Mouse (Mus musculus) adrenal gland, postnatal 25 days (tissue): ENCODE measurements around the gene Btn1a1. TPM values are rescaled to one million over a fixed set of nuclear protein-coding genes. Genes with fewer than 3 reads are reported as not detected.

ENCODE experiments used
- DNase-seq: peaks from one replicate; pipeline ENCODE4 v3.0.0; 2021; ENCODE audit warnings: mixed read lengths
- long read RNA-seq: library from polyadenylated mRNA; stranded (forward); transcript quantifications from one replicate; pipeline ENCODE4 v2.0.0, GENCODE M21; 2021
- total RNA-seq: library from RNA; stranded (reverse); gene quantifications from 2 replicates; pipeline ENCODE4 v1.2.3, GENCODE M21; 2021

Gene Btn1a1
- not detected in 2 replicates for total RNA-seq
- long read RNA-seq, result 0 reads

DNA sequence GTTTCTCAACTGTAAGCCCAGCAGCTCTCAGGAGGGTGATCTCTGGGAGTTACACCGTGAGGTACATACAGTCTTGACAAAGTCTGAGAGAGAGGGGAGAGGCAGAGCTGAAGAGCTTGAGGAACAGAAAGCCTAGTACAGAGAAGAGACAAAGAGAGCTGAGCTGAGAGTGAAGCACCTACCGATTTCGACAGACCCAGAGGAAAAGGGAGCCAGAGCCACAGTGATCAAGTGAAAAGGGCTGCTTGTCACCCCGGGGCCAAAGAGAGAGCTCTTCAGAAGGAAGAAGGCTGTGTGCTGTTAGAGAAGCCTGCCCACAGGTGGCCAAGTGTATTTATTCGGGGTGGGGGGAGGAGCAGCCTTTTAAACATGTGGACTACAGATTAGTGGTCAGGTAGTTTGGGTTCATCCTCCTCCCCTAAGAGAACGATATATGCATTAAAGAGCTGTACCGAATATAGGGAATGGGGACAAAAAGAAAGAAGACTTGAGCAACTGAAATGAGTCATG lies at the start of gene Btn1a1:
Gene Btn1a1 (minus strand): TSS at position 302 of the 510 bp plus-strand sequence.
- no peak for DNase-seq

DNA sequence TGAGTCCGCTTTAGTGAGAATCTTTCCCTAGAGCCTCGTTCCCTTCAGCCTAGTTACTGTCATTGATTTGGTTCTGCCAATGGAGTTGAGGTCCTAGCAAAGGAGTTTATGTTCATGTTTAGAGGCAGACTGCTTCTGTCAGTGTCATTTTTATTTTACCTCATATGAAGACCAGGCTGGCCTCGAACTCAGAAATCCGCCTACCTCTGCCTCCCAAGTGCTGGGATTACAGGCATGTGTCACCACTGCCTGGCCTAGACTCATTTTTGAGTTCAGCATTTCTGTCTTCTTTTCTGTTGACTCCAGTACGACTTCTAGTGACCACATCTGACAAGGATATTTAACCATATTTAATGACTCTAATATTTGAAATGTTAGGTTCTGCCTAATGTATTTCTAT lies 49.6 kb upstream of the Btn1a1 start:
- no peak for DNase-seq

GRCm38 (mm10) chr13:23513517-23513916 lies 47.8 kb upstream of the Btn1a1 start:
- DNase-seq, result no peak

DNA sequence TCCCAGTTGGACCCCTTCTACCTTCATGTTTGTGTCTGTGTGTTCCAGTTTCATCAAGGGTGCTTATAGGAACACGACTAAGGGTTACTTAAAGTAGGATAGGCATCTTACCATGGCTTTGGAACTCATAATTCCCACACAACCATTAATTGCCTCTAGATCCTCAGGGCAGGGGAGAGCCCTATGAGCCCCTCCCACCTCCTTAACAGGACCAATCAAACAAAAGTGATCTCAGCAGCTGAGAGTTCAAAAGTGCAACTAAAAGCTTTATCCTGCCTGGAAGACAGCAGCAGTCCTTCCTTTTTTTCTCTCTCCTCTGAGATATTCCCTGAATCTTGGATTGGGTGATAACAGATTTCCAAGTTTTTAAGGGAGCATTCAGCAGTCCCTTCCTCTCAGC lies 44.4 kb upstream of the Btn1a1 start:
- DNase-seq, result no peak

GRCm38 (mm10) chr13:23506819-23507515 lies 41.3 kb upstream of the Btn1a1 start:
- DNase-seq, result no peak

DNA sequence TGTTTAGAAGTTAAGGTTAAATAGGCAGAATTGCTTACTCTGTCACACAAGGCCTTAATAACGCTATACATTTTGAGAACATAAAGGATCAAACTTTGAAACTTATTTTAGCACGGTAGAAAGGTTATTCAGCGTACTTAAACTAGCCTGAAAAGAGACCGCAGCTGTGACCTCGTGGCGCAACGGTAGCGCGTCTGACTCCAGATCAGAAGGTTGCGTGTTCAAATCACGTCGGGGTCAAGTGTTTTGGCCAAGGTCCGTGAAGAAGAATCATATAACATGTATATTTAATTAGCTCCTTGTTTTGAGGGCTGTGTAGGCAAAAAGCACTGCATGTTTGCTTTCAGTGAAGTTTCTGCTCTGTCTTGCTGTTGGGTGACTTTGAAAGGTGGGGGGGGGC lies 40.6 kb upstream of the Btn1a1 start:
- DNase-seq, result peak; percentile 51

DNA sequence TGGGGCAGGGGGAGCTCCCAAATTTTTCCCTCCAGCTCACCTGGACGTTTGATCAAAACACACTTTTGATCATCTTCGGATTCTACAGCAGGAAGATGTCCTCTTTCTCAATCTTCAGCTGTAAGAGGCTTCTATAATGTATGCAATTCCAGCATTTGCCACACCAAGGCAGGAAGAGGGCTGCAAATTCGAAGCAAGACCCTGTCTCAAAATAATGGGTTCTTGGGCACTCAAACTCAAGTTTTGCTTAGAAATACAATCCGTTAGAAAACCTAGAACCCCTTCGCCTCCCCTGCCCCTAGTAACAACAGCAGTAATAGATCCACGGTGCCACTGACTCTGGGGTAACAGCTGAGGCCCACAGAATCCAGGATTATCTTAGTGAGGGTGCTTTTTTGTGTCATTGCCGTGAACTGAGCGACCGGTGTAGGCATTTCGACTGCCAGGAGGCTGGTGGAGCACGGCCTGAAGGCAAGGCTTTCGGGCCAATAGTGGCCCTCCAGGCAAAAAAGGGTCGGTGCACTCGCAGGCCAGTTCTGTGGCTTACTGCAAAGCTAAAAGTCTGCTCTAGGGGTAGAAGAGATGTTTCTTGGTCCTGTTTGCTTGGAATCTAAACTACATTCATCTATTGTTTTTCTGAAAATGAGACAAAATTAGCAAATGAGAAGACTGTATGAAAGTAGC lies 40.1 kb upstream of the Btn1a1 start:
- DNase-seq, result no peak

GRCm38 (mm10) chr13:23503797-23504196 lies 38.1 kb upstream of the Btn1a1 start:
- peak; percentile 15 for DNase-seq

- DNase-seq, result no peak
These were observed 37.2 kb upstream of the Btn1a1 start for GRCm38 (mm10) chr13:23502916-23503315.

GRCm38 (mm10) chr13:23502031-23502567 lies 36.4 kb upstream of the Btn1a1 start:
- DNase-seq, result no peak

DNA sequence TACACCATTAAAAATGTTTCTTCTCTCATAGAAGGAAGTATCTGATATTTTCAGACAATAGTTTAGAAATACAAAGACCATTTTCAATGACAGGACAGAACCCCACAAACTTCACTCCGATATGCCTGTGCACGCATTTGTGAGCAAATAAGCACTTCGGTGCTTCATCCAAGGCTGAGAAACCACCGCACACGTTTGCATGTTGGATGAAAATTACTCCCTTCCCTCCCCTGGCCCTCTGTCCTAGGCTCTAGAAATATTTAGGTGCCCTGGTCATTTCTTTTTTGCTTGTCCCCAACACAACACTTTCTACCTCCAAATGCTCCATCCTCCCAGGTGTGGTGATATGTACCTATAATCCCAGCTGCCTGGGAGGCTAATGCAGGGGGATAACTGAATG lies 35.8 kb upstream of the Btn1a1 start:
- DNase-seq, result no peak

DNA sequence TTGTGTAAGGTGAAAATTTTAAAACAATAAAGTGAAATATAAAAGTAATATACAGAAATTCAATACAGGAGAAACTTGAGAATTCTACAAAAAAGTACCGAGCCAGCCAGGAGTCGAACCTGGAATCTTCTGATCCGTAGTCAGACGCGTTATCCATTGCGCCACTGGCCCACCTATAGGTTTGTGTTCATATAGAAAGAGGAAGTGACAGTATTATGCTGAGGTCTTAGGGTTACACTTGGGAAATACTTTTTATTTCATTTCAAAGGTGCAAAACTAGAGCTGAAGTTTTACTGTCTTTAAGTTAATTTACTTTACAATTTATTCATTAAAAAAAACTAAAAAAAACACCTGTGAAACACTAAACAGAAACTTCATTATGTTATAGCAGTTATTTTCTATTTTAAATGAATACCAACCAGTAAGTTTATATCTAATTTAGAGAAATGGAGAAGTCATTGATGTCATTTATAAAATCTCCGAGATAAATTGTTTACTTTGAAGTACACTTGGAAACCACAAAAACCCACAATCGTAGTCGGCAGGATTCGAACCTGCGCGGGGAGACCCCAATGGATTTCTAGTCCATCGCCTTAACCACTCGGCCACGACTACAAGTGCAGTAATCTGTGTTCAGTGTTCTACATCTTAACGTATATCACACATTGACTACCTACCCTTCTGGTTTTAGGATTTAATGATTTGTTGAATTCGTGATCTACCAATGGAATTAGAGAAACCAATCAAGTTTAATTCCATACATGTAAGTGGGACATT lies 34.9 kb upstream of the Btn1a1 start:
- peak; percentile 47 for DNase-seq

- DNase-seq, result no peak
These were observed 34.2 kb upstream of the Btn1a1 start for GRCm38 (mm10) chr13:23499943-23500342.

- no peak for DNase-seq
These were observed 33.0 kb upstream of the Btn1a1 start for GRCm38 (mm10) chr13:23498653-23499052.

DNA sequence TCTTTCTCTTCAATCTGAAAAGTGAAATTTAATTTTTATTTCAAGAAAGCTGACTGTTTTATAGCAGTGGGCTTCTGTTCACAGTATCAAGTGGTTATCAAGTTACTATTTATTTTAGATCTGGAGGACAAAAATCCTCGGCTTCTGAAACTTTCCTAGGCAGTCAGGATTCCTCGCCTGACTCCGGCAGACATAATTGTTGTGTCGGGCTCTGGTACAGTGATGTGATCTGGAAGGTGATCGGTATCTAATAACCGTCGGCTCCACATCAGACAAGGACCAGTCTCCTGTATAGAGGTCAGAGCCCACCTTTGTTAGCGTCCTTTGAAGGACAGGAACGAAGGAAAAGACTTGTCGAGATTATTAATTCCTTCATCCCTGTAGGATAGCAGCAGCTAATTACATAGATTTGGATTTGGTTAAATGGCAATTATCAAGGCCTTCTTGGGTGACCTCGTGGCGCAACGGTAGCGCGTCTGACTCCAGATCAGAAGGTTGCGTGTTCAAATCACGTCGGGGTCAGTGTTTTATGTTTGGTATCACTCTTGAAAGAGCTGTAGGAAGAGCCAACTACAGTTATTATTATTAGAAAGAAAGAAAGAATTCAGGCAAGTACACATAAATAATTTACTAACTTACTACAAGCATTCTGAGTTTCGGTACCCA lies 32.1 kb upstream of the Btn1a1 start:
- DNase-seq, result no peak

GRCm38 (mm10) chr13:23495526-23495925 lies 29.8 kb upstream of the Btn1a1 start:
- DNase-seq, result no peak

GRCm38 (mm10) chr13:23491990-23492389 lies 26.3 kb upstream of the Btn1a1 start:
- no peak for DNase-seq

DNA sequence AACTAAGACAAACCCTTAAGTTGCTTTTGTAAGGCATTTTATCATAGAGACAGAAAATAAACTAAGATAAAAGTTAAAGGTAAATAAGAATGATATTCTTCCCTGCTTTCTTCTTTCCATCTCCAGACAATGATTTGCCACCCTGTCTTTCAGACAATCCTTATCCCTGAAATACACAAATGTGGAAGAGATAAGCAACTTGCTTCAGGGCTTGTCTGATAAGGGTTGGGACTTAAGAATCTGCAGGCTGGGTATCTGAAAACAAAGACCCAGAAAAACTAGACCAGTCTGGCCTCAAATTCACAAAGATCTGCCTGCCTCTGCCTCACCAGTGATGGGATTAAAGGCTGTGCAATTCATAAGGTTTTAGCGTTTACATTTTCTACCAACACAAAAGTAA lies 25.6 kb upstream of the Btn1a1 start:
- DNase-seq, result no peak

DNA sequence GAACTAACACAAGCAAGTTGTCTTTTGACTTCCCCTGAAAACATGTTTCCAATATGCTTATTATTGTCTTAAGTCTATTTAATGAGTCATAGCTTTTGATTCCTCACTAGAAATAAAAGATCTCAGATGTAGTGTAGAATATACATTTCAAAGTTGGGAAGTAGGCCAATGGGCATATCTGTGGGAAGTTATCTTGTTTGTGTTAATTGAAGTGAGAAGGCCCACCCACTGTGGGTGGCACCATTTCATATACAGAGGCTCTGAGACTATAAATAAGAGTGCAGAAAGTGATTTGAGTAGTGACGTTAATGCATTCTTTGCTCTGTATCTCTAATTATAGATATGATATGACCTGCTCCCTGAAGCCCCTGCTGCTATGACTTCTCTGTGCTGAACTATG lies 25.2 kb upstream of the Btn1a1 start:
- no peak for DNase-seq

- peak; percentile 47 for DNase-seq
These were observed 23.0 kb upstream of the Btn1a1 start, which contains the start of gene Btn2a2 for GRCm38 (mm10) chr13:23488400-23489322. Gene Btn2a2, minus strand, starts transcription at chr13:23488857.

DNA sequence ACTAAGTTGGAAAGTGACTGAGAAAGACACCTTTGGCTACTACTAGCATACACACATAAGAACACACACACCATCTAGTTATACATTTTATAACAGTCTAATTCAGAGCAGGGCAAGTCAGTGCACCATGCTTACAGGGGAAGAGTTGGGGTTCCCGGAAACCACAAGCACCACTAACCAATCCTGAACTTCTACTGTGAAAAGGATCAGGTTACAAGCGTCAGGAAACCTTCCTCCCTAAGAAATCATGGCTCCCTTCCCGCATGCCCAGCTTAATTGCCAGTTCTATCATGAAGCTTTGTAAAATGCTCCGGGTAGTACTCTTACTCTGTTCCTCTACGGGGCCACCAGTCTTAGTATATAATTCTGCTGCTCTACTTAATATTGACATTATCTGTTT lies 19.6 kb upstream of the Btn1a1 start:
- no peak for DNase-seq
